Mouse (Mus musculus): ENCODE measurements around the gene Klf14.

Klf14 gene

GRCm38 (mm10) chr6:30958736-30959540, at the start of gene Klf14:
Klf14 (minus strand) TSS chr6:30959078.
- peak; percentile 54 to 66 for DNase-seq

GRCm38 (mm10) chr6:31006111-31006600, 47.3 kb upstream of the Klf14 start:
- DNase-seq = no peak

- no peak for DNase-seq
Observed at GRCm38 (mm10) chr6:30986393-30986792, 27.5 kb upstream of the Klf14 start.

- DNase-seq = peak; percentile 10 to 20
Observed at GRCm38 (mm10) chr6:30983021-30983420, 24.1 kb upstream of the Klf14 start.

GRCm38 (mm10) chr6:30982372-30982980, 23.6 kb upstream of the Klf14 start:
- DNase-seq = peak in 1 of 2 experiments; percentile 44

- no peak for DNase-seq
Observed at GRCm38 (mm10) chr6:30981351-30981750, 22.5 kb upstream of the Klf14 start.

GRCm38 (mm10) chr6:30978615-30979014, 19.7 kb upstream of the Klf14 start:
- no peak for DNase-seq

- no peak for DNase-seq
Observed at GRCm38 (mm10) chr6:30972121-30972520, 13.2 kb upstream of the Klf14 start.

GRCm38 (mm10) chr6:30957784-30958735, 818 bp downstream of the Klf14 start:
- peak; percentile 52 to 69 for DNase-seq

- no peak for DNase-seq
Observed at GRCm38 (mm10) chr6:30939264-30939663, 19.6 kb downstream of the Klf14 start.

GRCm38 (mm10) chr6:30922821-30923220, 36.1 kb downstream of the Klf14 start:
- DNase-seq = peak; percentile 15 to 53

- DNase-seq = peak; percentile 12 to 19
Observed at GRCm38 (mm10) chr6:30921826-30922225, 37.1 kb downstream of the Klf14 start.

- peak; percentile 60 to 74 for DNase-seq
Observed at GRCm38 (mm10) chr6:30920834-30921675, 37.8 kb downstream of the Klf14 start.

- no peak for DNase-seq
Observed at GRCm38 (mm10) chr6:30915473-30915872, 43.4 kb downstream of the Klf14 start, which contains the start of gene Tsga13. Tsga13 (minus strand) TSS chr6:30915573.

- DNase-seq = no peak
Observed at GRCm38 (mm10) chr6:30907970-30908369, 50.9 kb downstream of the Klf14 start.
